Mouse (Mus musculus) G1E (cell line): ENCODE measurements around the gene Ddit4.

ENCODE experiments used
- CTCF ChIP-seq: IDR thresholded peaks from 2 replicates; pipeline ENCODE4 v1.5.1; 2012; ENCODE audit warnings: low read depth, low read length, inconsistent platforms, mixed read lengths
- GATA1 ChIP-seq: IDR thresholded peaks from 2 replicates; pipeline ENCODE4 v1.6.1; 2012; ENCODE audit warnings: borderline replicate concordance, low read length, inconsistent platforms, mixed read lengths
- TAL1 ChIP-seq: conservative IDR thresholded peaks from 2 replicates; pipeline ENCODE4 v1.6.1; 2012; ENCODE audit warnings: low read depth, low read length, inconsistent platforms, mixed read lengths

- no peak for TF ChIP-seq CTCF
- TF ChIP-seq GATA1, result no peak
- no peak for TF ChIP-seq TAL1
Measured at GRCm38 (mm10) chr10:59974191-59974664, 22.6 kb upstream of the Ddit4 start.
